Mouse (Mus musculus) spleen, adult 10 weeks (tissue): Measurements from ENCODE around the gene Ankk1. TPM values are rescaled to one million over a fixed set of nuclear protein-coding genes. Genes with fewer than 3 reads are reported as not detected.

Experiments used
- polyA plus RNA-seq: library from polyadenylated mRNA; stranded (reverse); fragments of 350-450 nt; fragmentation: Illumina TruSeq; extraction: RNeasy Lipid Tissue Mini Kit (QIAGEN cat#74804); gene quantifications from one replicate; pipeline ENCODE4 v1.2.3, GENCODE M21; 2015; ENCODE audit warnings: low replicate concordance; ENCODE audit not compliant: insufficient read depth

The Ankk1 gene
- polyA plus RNA-seq = not detected

DNA sequence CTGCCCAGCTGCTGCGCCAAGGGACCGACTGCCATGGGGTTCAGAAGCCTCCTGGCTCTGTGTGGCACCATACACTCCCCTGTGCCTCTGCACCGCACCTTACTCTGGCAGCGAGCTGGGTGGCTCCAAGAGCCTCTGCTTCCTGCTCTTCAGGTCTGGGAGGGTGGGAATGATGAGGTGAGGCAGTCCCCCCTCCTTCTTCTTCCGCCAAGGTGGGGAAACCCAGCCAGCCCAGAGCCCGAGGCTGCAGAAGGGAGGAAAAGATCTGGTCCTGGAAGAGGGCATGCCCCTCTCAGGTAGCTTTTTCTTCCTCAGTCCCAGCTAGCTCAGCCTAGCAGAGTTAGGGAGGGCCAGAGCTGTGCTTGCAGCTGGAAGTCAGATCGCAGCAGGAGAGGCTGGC is at the start of gene Ankk1:
Gene Ankk1, minus strand, starts transcription at position 101 of the 400 bp plus-strand sequence.

Other genes with a start within 250 kb of the Ankk1 start
- not detected for gene Gm4894, start 176.5 kb downstream of the Ankk1 start, polyA plus RNA-seq
- gene Drd2, start 86.4 kb downstream of the Ankk1 start, polyA plus RNA-seq = not detected
- 2.4 TPM for gene Ttc12, start 59.2 kb upstream of the Ankk1 start, polyA plus RNA-seq